Mouse (Mus musculus): Measurements from ENCODE around the gene Nphs1. TPM values are rescaled to one million over a fixed set of nuclear protein-coding genes. Genes with fewer than 3 reads are reported as not detected.

Nphs1 gene
- polyA plus RNA-seq, 1 experiment from 2014 or later: 3.7 TPM

GRCm38 (mm10) chr7:30532931-30533330 lies 74.8 kb downstream of the Nphs1 start:
- Histone ChIP-seq H3K4me3 (replicated peaks) (no peak overlapping the region), H3K9ac (no peak overlapping the region), H3K36me3 (peaks cover 35% of the 10 kb centered on the region), H3K4me2 (0 out of 2 replicates have a peak overlapping the region, but pooled peaks have one; percentile 96), H3K27me3 (replicated peaks) (no peaks in the 10 kb centered on the region), H3K4me1 (peaks cover 15% of the 10 kb centered on the region; the same call in 1 of the 2 replicates), H3K9me3 (no peaks in the 10 kb centered on the region), H3K27ac (no peak overlapping the region)
- 51% methylated on average over 8 of the region's 8 CpGs for WGBS
- no peak for ATAC-seq (ENCODE audit: insufficient read depth, low FRiP score, low read depth)

GRCm38 (mm10) chr7:30533941-30534632 lies 76.0 kb downstream of the Nphs1 start:
- ATAC-seq (ENCODE audit: insufficient read depth, low FRiP score, low read depth): peak; percentile 6; the same call in 1 of the 2 replicates
- no peaks in the 10 kb centered on the region for H3K27me3 ChIP-seq (replicated peaks)
- H3K27ac ChIP-seq: 0 out of 2 replicates have a peak overlapping the region, but pooled peaks have one; percentile 36
- WGBS: 8% methylated on average over 26 of the region's 26 CpGs
- peaks cover 25% of the 10 kb centered on the region for H3K36me3 ChIP-seq
- H3K9me3 ChIP-seq: no peaks in the 10 kb centered on the region
- peak overlapping the region; percentile 96 for H3K4me2 ChIP-seq
- H3K9ac ChIP-seq: peak overlapping the region; percentile 54
- peak overlapping the region; percentile 72 for H3K4me3 ChIP-seq (replicated peaks)
- H3K4me1 ChIP-seq: peaks cover 15% of the 10 kb centered on the region; the same call in 1 of the 2 replicates

GRCm38 (mm10) chr7:30534633-30535577 lies 76.8 kb downstream of the Nphs1 start, which contains the start of gene Arhgap33:
Arhgap33 (minus strand) TSS chr7:30535060.
- WGBS: under 1% methylated on average over 70 of the region's 84 CpGs
- peak; percentile 96 for ATAC-seq (ENCODE audit: insufficient read depth, low FRiP score, low read depth)

More at GRCm38 (mm10) chr7:30534633-30535577, 76.8 kb downstream of the Nphs1 start, which contains the start of gene Arhgap33:
- no peaks in the 10 kb centered on the region for H3K9me3 ChIP-seq
- peak within 1 kb of the TSS; percentile 96 for H3K4me2 ChIP-seq
- peak within 1 kb of the TSS; percentile 54 for H3K9ac ChIP-seq
- H3K4me1 ChIP-seq: peaks cover 15% of the 10 kb centered on the region; the same call in 1 of the 2 replicates
- no peaks in the 10 kb centered on the region for H3K27me3 ChIP-seq (replicated peaks)
- peak within 1 kb of the TSS; percentile 72 for H3K4me3 ChIP-seq (replicated peaks)
- H3K27ac ChIP-seq: peak within 1 kb of the TSS; percentile 36; the same call in 1 of the 2 replicates
- peaks cover 19% of the 10 kb centered on the region for H3K36me3 ChIP-seq

Other genes starting within 250 kb of the Nphs1 start
- gene Polr2i, start 226.4 kb upstream of the Nphs1 start, polyA plus RNA-seq (2015; fragmentation: Nextera tagmentation; extraction: Ambion mirVana): 129 and 139 TPM in 2 replicates
- 138 and 158 TPM in 2 replicates for gene Tbcb, start 226.0 kb upstream of the Nphs1 start, polyA plus RNA-seq (2015; fragmentation: Nextera tagmentation; extraction: Ambion mirVana)
- gene Ovol3, start 222.6 kb upstream of the Nphs1 start, polyA plus RNA-seq (2015; fragmentation: Nextera tagmentation; extraction: Ambion mirVana): not detected in 2 replicates
- gene Thap8, start 178.2 kb upstream of the Nphs1 start, polyA plus RNA-seq (2015; fragmentation: Nextera tagmentation; extraction: Ambion mirVana): 0.62 and 0.65 TPM in 2 replicates
- gene Wdr62, start 177.9 kb upstream of the Nphs1 start, polyA plus RNA-seq (2015; fragmentation: Nextera tagmentation; extraction: Ambion mirVana): 5.3 and 6.5 TPM in 2 replicates
- gene Clip3, start 166.6 kb upstream of the Nphs1 start, polyA plus RNA-seq (2015; fragmentation: Nextera tagmentation; extraction: Ambion mirVana): 23.2 and 26.6 TPM in 2 replicates
- 63.2 and 72.3 TPM in 2 replicates for gene Alkbh6, start 149.6 kb upstream of the Nphs1 start, polyA plus RNA-seq (2015; fragmentation: Nextera tagmentation; extraction: Ambion mirVana)
- gene Syne4, start 143.5 kb upstream of the Nphs1 start, polyA plus RNA-seq (2015; fragmentation: Nextera tagmentation; extraction: Ambion mirVana): 65.2 and 73.8 TPM in 2 replicates
- gene E130208F15Rik, start 136.6 kb upstream of the Nphs1 start, polyA plus RNA-seq (2015; fragmentation: Nextera tagmentation; extraction: Ambion mirVana): 2.4 and 2.6 TPM in 2 replicates
- gene Sdhaf1, start 134.4 kb upstream of the Nphs1 start, polyA plus RNA-seq (2015; fragmentation: Nextera tagmentation; extraction: Ambion mirVana): 14.3 and 16.1 TPM in 2 replicates
- gene Lrfn3, start 95.5 kb upstream of the Nphs1 start, polyA plus RNA-seq (2015; fragmentation: Nextera tagmentation; extraction: Ambion mirVana): 4.9 and 5.6 TPM in 2 replicates
- gene Tyrobp, start 44.6 kb upstream of the Nphs1 start, polyA plus RNA-seq (2015; fragmentation: Nextera tagmentation; extraction: Ambion mirVana): 71.6 and 84.5 TPM in 2 replicates
- gene Hcst, start 38.5 kb upstream of the Nphs1 start, polyA plus RNA-seq (2015; fragmentation: Nextera tagmentation; extraction: Ambion mirVana): 1.4 and 2.0 TPM in 2 replicates
- 2.5 and 2.6 TPM in 2 replicates for gene Nfkbid, start 36.6 kb upstream of the Nphs1 start, polyA plus RNA-seq (2015; fragmentation: Nextera tagmentation; extraction: Ambion mirVana)
- 38.6 and 46.5 TPM in 2 replicates for gene Aplp1, start 12.8 kb upstream of the Nphs1 start, polyA plus RNA-seq (2015; fragmentation: Nextera tagmentation; extraction: Ambion mirVana)
- gene Kirrel2, start 625 bp upstream of the Nphs1 start, polyA plus RNA-seq (2015; fragmentation: Nextera tagmentation; extraction: Ambion mirVana): 4.7 and 6.0 TPM in 2 replicates
- gene Prodh2, start 35.3 kb downstream of the Nphs1 start, polyA plus RNA-seq (2015; fragmentation: Nextera tagmentation; extraction: Ambion mirVana): 3.8 and 5.0 TPM in 2 replicates
- gene Arhgap33, start 76.7 kb downstream of the Nphs1 start, polyA plus RNA-seq (2015; fragmentation: Nextera tagmentation; extraction: Ambion mirVana): 7.3 and 8.7 TPM in 2 replicates
- gene Hspb6, start 93.9 kb downstream of the Nphs1 start, polyA plus RNA-seq (2015; fragmentation: Nextera tagmentation; extraction: Ambion mirVana): 49.6 and 51.0 TPM in 2 replicates
- gene Proser3, start 94.0 kb downstream of the Nphs1 start, polyA plus RNA-seq (2015; fragmentation: Nextera tagmentation; extraction: Ambion mirVana): 11.1 and 13.5 TPM in 2 replicates
- 55.0 and 66.3 TPM in 2 replicates for gene Lin37, start 101.5 kb downstream of the Nphs1 start, polyA plus RNA-seq (2015; fragmentation: Nextera tagmentation; extraction: Ambion mirVana)
- 82.5 and 85.7 TPM in 2 replicates for gene U2af1l4, start 105.0 kb downstream of the Nphs1 start, polyA plus RNA-seq (2015; fragmentation: Nextera tagmentation; extraction: Ambion mirVana)
- gene Gm49396, start 105.0 kb downstream of the Nphs1 start, polyA plus RNA-seq (2015; fragmentation: Nextera tagmentation; extraction: Ambion mirVana): 11.1 and 11.5 TPM in 2 replicates
- gene Psenen, start 105.3 kb downstream of the Nphs1 start, polyA plus RNA-seq (2015; fragmentation: Nextera tagmentation; extraction: Ambion mirVana): 135 and 138 TPM in 2 replicates
- gene Igflr1, start 107.1 kb downstream of the Nphs1 start, polyA plus RNA-seq (2015; fragmentation: Nextera tagmentation; extraction: Ambion mirVana): 2.2 and 3.5 TPM in 2 replicates
- gene Kmt2b, start 130.4 kb downstream of the Nphs1 start, polyA plus RNA-seq (2015; fragmentation: Nextera tagmentation; extraction: Ambion mirVana): 7.6 and 8.4 TPM in 2 replicates
- gene Zbtb32, start 140.6 kb downstream of the Nphs1 start, polyA plus RNA-seq (2015; fragmentation: Nextera tagmentation; extraction: Ambion mirVana): 0.81 and 0.90 TPM in 2 replicates
- 6.8 and 7.4 TPM in 2 replicates for gene Upk1a, start 154.5 kb downstream of the Nphs1 start, polyA plus RNA-seq (2015; fragmentation: Nextera tagmentation; extraction: Ambion mirVana)
- gene Cox6b1, start 167.8 kb downstream of the Nphs1 start, polyA plus RNA-seq (2015; fragmentation: Nextera tagmentation; extraction: Ambion mirVana): 994 and 1,014 TPM in 2 replicates
- gene Etv2, start 177.5 kb downstream of the Nphs1 start, polyA plus RNA-seq (2015; fragmentation: Nextera tagmentation; extraction: Ambion mirVana): not detected in 2 replicates
- 110 and 111 TPM in 2 replicates for gene Rbm42, start 192.0 kb downstream of the Nphs1 start, polyA plus RNA-seq (2015; fragmentation: Nextera tagmentation; extraction: Ambion mirVana)
- 39.1 and 47.7 TPM in 2 replicates for gene Haus5, start 206.7 kb downstream of the Nphs1 start, polyA plus RNA-seq (2015; fragmentation: Nextera tagmentation; extraction: Ambion mirVana)
- gene Pmis2, start 213.3 kb downstream of the Nphs1 start, polyA plus RNA-seq (2015; fragmentation: Nextera tagmentation; extraction: Ambion mirVana): not detected in 2 replicates
- 4.2 and 6.6 TPM in 2 replicates for gene 2200002J24Rik, start 240.6 kb downstream of the Nphs1 start, polyA plus RNA-seq (2015; fragmentation: Nextera tagmentation; extraction: Ambion mirVana)